Mouse (Mus musculus): Measurements from ENCODE around the gene Olfr1392.

DNA sequence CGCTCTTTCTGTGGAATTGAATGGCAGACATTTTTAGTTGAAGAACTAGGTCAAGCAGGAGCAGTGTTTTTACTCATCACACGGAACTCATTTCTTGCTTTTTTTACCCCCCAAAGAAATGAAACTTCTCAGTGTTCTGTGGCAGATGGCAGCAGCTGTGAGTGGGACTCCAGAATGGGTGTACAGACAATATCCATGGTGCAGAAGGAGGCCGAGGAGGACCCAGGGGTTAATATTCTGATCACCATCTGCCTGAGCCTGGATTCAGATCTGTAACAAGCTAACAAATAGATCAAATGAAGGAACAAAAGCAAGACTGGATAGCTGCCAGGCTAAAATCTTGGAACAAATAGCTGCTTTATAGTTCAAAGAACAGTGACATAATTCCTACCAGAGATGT lies 7.7 kb downstream of the Olfr1392 start:
- TF ChIP-seq CTCF (IDR thresholded peaks at IDR 0.05; ENCODE audit: extremely low read depth, insufficient read length, insufficient replicate concordance, low read depth, low read length) (no peak), POLR2A (IDR thresholded peaks at IDR 0.05; ENCODE audit: low read depth, low read length) (no peak)

Data from small intestine, adult 2 months (tissue).